Mouse (Mus musculus): ENCODE results near the gene Rab3b. TPM values are rescaled to one million over a fixed set of nuclear protein-coding genes. Genes with fewer than 3 reads are reported as not detected.

Rab3b gene
- total and polyA plus RNA-seq, 2 experiments from 2014 or later = 86.2 to 298 TPM

DNA sequence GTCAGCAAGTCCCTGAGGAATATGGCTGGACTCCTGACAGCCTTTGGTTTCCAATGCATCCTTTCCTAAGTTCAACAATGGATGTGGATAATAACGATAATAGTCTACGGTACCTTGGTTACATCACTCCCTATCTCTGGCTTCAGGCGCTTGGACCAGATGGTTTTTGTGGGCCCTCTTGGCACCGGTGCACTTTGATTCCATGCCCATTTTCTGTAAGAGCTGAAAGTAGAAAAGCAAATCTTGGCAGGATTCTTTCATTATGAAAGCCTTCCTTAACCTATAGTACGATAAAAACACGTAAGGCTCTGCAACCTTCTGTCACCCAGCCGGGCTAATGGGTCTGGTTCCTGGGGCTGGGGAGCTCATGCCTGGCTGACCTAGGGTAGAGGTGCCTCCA is 70.3 kb downstream of the Rab3b start:
- no peak overlapping the region for H3K27ac ChIP-seq (ENCODE audit: low read depth, low read length)
- TF ChIP-seq CTCF (IDR thresholded peaks at IDR 0.05; ENCODE audit: low read depth) = no peak
- DNase-seq (peak; percentile 56), ATAC-seq (no peak)
- H3K9me3 ChIP-seq (ENCODE audit: low read length) = no peaks in the 10 kb centered on the region
- no peaks in the 10 kb centered on the region for H3K27me3 ChIP-seq (ENCODE audit: insufficient read depth, low read length)
- H3K4me1 ChIP-seq (ENCODE audit: insufficient read depth) = no peaks in the 10 kb centered on the region
- 48% methylated on average over 7 of the region's 7 CpGs for WGBS
- H3K36me3 ChIP-seq (ENCODE audit: insufficient read depth) = no peaks in the 10 kb centered on the region
- no peak overlapping the region for H3K4me3 ChIP-seq (ENCODE audit: low read depth, low read length)
- no peak overlapping the region for H3K4me2 ChIP-seq (ENCODE audit: low read depth)
- H3K9ac ChIP-seq = no peak overlapping the region

DNA sequence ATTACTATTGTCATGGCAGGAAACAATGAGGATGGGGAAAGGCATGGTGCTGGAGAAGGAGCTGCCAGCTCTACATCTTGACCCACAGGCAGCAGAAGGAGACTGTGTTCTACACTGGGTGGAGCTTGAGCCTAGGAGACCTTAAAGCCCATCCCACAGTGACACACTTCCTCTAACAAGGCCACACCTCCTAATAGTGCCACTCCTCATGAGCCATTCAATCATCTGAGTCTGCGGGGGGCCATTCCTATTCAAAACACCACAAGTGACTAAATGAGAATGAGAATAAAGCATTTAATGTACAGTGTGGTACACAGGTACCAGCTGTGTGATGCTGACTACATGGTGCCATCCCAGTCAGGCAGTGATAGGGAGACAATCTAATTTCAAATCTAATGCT is 71.3 kb downstream of the Rab3b start:
- H3K4me1 ChIP-seq (ENCODE audit: insufficient read depth) = no peaks in the 10 kb centered on the region

DNA sequence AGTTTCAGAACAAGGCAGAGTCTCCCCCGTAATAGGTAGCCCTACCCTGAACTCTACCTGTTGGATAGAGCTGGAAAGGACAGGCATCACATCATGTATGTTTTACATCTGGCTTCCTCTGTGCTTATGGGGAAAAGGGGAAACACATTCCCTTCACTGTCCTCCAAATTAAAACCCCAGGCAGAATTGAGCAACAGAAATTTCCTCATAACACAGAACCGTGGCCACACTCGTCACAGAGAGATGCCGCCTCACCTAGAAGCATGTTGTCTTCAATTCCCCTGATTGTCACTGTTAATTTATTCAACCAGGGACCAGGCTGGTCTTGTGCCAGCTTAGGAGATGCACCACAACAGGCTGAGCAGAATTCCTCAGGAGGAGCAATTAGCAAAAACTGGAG is 72.8 kb downstream of the Rab3b start:
- Histone ChIP-seq H3K36me3 (ENCODE audit: insufficient read depth) (no peaks in the 10 kb centered on the region), H3K4me2 (ENCODE audit: low read depth) (no peak overlapping the region), H3K4me3 (ENCODE audit: low read depth, low read length) (no peak overlapping the region), H3K9me3 (ENCODE audit: low read length) (no peaks in the 10 kb centered on the region), H3K27me3 (ENCODE audit: insufficient read depth, low read length) (no peaks in the 10 kb centered on the region), H3K9ac (no peak overlapping the region), H3K4me1 (ENCODE audit: insufficient read depth) (no peaks in the 10 kb centered on the region), H3K27ac (ENCODE audit: low read depth, low read length) (no peak overlapping the region)
- no peak for DNase-seq
- WGBS = 80% methylated on average over 4 of the region's 4 CpGs
- TF ChIP-seq CTCF (IDR thresholded peaks at IDR 0.05; ENCODE audit: low read depth) = no peak
- ATAC-seq = no peak

More for the DNA sequence above, 71.3 kb downstream of the Rab3b start:
- Histone ChIP-seq H3K27ac (ENCODE audit: low read depth, low read length) (no peak overlapping the region), H3K9ac (no peak overlapping the region), H3K9me3 (ENCODE audit: low read length) (no peaks in the 10 kb centered on the region), H3K36me3 (ENCODE audit: insufficient read depth) (no peaks in the 10 kb centered on the region), H3K27me3 (ENCODE audit: insufficient read depth, low read length) (no peaks in the 10 kb centered on the region), H3K4me3 (ENCODE audit: low read depth, low read length) (no peak overlapping the region), H3K4me2 (ENCODE audit: low read depth) (no peak overlapping the region)
- no peak for TF ChIP-seq CTCF (IDR thresholded peaks at IDR 0.05; ENCODE audit: low read depth)
- ATAC-seq = no peak
- WGBS = 89% methylated on average over 1 of the region's 1 CpGs
- no peak for DNase-seq

DNA sequence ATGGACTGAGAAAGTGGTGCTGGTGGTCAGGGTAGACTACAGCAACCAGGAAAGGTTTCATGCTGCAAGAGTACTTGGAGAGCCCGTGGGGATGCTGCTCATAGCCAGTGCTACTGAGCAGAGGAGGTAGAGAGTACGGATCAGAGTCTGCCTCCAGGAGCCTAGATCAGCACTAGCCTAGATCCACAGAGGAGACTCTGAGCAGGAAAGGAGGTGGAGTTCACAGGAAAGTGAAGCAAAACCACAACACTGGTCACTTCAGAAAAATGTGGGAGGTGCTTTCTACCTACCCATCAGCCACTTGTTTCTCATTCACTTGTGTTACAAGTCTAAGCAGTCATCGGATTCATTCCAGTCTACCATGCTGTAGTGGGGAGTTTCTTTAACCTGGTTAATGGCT is 80.8 kb downstream of the Rab3b start:
- Histone ChIP-seq H3K27me3 (ENCODE audit: insufficient read depth, low read length) (no peaks in the 10 kb centered on the region), H3K4me1 (ENCODE audit: insufficient read depth) (no peaks in the 10 kb centered on the region), H3K9me3 (ENCODE audit: low read length) (no peaks in the 10 kb centered on the region), H3K27ac (ENCODE audit: low read depth, low read length) (no peak overlapping the region), H3K9ac (no peak overlapping the region), H3K4me2 (ENCODE audit: low read depth) (no peak overlapping the region), H3K4me3 (ENCODE audit: low read depth, low read length) (no peak overlapping the region), H3K36me3 (ENCODE audit: insufficient read depth) (no peaks in the 10 kb centered on the region)
- DNase-seq (no peak), ATAC-seq (no peak)
- TF ChIP-seq CTCF (IDR thresholded peaks at IDR 0.05; ENCODE audit: low read depth) = no peak
- whole genome bisulfite sequencing = 89% methylated on average over 3 of the region's 3 CpGs

DNA sequence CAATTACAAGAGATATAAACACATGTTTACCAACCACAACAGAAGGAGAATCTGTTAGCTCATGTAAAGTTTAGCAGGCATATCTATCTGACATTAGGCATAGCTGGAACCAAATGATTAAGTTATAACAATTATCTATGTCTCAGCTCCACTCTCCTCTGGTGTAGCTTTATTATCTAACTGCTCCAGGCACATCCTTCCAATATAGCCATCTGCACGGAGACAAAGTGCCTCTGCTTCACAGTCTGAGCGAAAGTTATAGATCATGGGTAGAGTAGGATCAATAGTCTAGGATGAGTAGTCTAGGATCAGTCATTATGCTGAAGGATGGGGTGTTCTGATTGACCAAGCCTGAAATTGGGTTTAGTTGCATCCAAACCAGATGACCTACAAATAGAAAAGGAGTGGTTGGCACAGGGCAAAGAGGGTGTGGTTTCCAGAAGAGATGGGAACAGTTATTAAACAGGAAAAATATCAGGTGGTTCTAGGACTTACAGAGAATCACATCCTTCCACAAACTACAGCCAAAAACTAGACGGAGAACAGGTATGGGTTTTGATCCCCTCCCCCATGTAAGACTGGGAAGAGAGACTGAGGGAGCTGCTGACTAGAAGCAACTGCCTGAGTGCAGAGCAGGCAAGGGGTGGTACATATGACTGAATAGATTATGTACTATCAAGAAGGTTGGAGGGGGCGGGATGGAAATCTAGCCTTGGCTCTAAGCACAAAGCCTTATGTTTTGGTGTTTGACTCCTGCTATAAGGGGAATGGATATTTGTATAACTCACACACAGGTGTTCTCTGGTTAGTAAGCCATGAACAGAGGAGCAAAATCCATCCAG is 82.0 kb downstream of the Rab3b start:
- ATAC-seq (no peak), DNase-seq (no peak)
- Histone ChIP-seq H3K36me3 (ENCODE audit: insufficient read depth) (no peaks in the 10 kb centered on the region), H3K4me1 (ENCODE audit: insufficient read depth) (no peaks in the 10 kb centered on the region), H3K9ac (no peak overlapping the region), H3K4me3 (ENCODE audit: low read depth, low read length) (no peak overlapping the region), H3K4me2 (ENCODE audit: low read depth) (no peak overlapping the region), H3K27ac (ENCODE audit: low read depth, low read length) (no peak overlapping the region), H3K9me3 (ENCODE audit: low read length) (no peaks in the 10 kb centered on the region), H3K27me3 (ENCODE audit: insufficient read depth, low read length) (no peaks in the 10 kb centered on the region)
- 86% methylated on average over 4 of the region's 4 CpGs for WGBS
- TF ChIP-seq CTCF (IDR thresholded peaks at IDR 0.05; ENCODE audit: low read depth) = no peak

DNA sequence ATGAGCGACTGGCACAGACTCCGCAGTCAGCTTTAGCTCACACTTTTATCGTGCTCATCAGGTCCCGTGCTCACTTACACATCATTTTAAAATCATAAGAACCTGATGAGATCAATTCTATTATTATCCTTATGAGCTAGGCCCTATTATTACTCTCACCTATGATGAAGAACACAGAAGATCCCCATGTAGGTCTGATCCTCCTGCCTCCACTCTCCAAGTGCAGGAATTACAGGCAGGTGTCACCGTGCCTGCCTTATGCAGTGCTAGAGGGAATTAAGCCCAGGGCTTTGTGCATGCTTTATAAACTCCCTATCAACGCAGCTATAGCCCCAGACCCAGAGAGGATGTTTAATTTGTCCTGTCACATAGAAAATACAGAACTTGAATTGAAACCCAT is 84.2 kb downstream of the Rab3b start:
- DNase-seq (no peak), ATAC-seq (peak; percentile 55)
- no peaks in the 10 kb centered on the region for H3K36me3 ChIP-seq (ENCODE audit: insufficient read depth)
- no peaks in the 10 kb centered on the region for H3K4me1 ChIP-seq (ENCODE audit: insufficient read depth)
- no peaks in the 10 kb centered on the region for H3K9me3 ChIP-seq (ENCODE audit: low read length)
- H3K27ac ChIP-seq (ENCODE audit: low read depth, low read length) = no peak overlapping the region
- H3K9ac ChIP-seq = no peak overlapping the region
- H3K4me3 ChIP-seq (ENCODE audit: low read depth, low read length) = no peak overlapping the region
- TF ChIP-seq CTCF (IDR thresholded peaks at IDR 0.05; ENCODE audit: low read depth) = no peak
- WGBS = 87% methylated on average over 6 of the region's 6 CpGs
- no peaks in the 10 kb centered on the region for H3K27me3 ChIP-seq (ENCODE audit: insufficient read depth, low read length)
- H3K4me2 ChIP-seq (ENCODE audit: low read depth) = no peak overlapping the region

DNA sequence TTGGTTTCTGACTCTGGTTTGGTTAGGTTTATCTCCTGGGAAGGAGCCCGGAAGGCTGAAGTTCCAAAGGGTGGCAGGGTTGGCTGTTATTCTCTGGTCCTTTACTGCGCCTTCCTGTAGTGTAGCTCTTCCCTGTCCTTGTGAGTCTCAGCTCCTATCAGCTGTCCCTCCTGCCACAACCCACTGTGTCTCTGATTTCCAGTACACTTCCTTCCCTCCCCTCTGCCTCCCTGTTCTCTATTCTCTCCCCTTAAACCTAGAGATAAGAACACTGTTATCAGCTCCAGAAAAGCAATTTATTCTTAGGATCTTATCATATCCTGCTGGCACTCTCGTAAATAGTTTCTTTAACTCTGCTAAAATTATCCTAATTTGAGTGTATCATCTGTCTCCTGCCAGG is 90.7 kb downstream of the Rab3b start:
- Histone ChIP-seq H3K4me2 (ENCODE audit: low read depth) (no peak overlapping the region), H3K4me1 (ENCODE audit: insufficient read depth) (no peaks in the 10 kb centered on the region), H3K9ac (no peak overlapping the region), H3K9me3 (ENCODE audit: low read length) (no peaks in the 10 kb centered on the region), H3K4me3 (ENCODE audit: low read depth, low read length) (no peak overlapping the region), H3K27ac (ENCODE audit: low read depth, low read length) (no peak overlapping the region), H3K36me3 (ENCODE audit: insufficient read depth) (no peaks in the 10 kb centered on the region), H3K27me3 (ENCODE audit: insufficient read depth, low read length) (no peaks in the 10 kb centered on the region)
- 81% methylated on average over 3 of the region's 3 CpGs for WGBS
- ATAC-seq (no peak), DNase-seq (no peak)
- no peak for TF ChIP-seq CTCF (IDR thresholded peaks at IDR 0.05; ENCODE audit: low read depth)
